Mouse (Mus musculus) 3T3-L1 (cell line): ENCODE results near the gene Rnf145.

ENCODE experiments used
- DNase-seq: peaks from one replicate; pipeline ENCODE4 v3.0.0-alpha.2; 2015; ENCODE audit warnings: low read depth, low spot score

Gene Rnf145

DNA sequence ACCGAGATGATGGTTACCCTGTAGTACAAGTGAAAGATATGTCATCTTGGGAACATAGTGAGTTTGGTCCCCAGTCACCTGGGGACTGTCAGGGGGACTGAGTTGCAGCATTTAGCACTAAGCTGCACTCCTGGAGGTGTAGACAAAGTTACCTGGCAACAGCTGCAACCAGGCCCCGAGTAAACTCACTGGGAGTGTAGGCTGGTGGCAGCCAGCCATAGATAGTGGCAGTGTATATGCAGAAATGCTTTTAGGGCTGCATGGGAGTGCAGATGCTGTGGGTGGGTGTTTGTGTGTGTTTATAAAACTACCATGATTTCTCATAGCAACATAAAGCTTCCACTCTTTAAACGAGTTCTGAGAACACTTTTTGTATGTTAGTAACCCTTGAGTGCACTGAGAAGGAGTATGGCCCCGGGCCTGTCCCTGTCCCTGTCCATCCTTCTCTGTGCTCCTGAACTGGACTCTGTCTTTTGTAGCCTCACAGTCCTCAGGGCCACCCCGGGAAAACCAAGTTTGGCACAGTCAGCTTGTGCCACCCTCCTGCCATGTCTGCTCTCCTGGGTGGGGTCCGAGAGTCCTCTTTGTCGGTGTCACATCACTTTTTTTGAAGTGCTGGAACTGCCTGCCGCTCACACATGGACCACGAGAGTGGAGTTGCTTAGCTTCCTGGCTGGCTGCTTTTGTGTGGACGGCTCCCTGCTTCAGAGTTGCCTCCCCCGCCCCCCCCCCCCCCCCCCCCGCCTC lies 43.8 kb downstream of the Rnf145 start:
- DNase-seq = no peak

DNA sequence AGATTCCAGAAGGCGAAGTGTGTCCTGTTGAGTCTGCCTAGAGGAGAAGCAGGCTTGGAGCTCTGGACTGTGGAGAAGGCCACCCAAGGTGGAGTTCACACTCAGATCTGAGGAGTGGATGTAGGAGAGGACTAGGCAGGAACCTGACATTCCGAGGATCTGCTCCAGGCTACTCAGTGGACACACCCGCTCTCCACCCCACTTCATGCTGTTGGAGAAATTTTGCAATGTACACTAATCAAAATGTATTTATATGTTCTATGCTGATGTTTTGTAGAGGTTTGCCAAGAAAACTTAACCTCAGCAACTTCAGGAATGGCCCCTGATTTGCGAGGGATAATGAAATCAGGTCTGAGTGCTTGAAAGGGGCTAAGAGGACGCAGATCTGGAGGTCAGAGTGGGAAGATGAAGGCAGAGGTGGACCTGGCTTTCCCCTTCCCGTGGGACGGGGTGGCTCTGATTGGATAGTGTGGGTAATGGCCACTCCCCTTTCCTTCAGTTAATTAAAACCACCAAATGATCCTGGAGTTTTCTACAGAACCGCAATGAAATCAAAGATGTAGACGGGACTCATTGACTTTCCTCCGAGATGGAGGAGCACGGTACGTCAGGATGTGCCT lies 45.6 kb downstream of the Rnf145 start:
- DNase-seq = no peak

DNA sequence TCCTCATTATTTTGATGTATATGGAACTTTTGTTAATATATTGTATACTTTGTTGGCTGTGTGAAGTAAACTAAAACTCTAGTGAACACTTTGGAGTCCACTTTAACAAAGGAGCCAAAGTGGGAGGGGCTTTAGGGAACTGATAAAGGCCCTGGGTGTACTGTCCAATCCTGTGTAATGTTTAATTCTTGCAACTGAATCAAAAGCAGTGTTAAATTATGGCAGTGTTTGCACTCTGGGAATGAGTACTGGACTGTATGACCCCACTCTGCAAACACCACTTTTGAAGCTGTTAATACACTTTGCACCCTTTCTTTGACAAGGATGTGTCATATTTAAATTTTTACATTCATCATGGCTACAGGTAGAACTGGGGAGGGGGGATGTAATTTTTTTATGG lies 46.2 kb downstream of the Rnf145 start:
- no peak for DNase-seq

DNA sequence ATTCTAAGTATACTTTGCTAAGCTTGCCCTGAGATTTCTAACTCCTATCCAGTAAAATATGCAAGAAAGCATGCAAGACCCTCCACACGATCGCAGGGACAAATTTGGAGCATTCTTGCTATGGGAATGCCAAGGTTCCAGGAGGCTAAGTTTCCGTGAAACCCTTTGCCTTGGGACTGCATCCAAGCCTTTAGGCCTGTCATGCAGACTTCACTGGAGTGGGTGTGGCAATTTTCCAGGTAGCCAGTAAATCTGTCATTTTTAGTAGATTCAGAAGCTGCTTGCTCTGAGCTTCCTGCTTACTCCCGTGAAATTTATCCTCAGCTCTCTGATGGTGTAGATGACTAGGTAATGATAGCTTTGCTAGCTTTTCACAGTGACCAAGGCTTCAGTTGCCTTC lies 51.6 kb downstream of the Rnf145 start:
- DNase-seq = peak; percentile 14

DNA sequence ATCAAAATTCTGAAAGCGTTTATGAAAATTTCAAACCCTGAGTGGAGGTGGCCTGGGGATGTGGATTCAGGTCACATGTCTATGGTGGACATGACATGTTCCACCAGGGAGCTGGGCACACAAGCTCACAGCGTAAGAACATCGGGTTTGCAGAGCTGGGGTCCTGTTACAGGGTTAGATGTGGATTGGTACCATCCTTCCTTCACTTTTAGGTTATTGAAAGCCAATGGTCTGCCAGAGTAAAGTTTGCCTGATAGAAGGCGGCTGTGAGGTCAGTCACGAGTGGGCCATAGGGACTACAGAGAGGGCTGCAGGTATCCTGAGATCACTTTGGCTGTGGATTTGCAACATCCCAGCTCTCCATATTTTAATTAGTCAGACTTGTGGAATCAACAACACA lies 54.0 kb downstream of the Rnf145 start:
- DNase-seq = no peak

DNA sequence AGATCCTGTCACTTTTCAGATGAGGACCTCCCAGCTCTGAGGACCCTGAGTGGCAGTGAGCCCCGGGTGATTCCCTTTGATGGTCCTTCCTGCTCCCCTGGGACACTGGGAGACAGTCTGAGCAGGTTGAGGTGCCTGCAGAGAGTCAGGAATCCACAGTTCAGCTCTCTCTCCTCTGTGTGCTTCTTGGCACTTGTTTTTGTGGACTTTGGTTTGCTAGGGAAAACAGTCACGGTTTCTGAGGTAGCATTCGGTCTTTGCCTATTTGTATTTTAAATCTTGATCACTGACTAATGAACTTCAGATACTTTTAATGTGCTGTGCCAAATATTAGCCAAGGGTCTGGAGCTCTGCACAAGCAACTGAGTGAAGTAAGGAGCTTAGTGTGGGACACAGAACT lies 54.6 kb downstream of the Rnf145 start:
- DNase-seq = no peak

DNA sequence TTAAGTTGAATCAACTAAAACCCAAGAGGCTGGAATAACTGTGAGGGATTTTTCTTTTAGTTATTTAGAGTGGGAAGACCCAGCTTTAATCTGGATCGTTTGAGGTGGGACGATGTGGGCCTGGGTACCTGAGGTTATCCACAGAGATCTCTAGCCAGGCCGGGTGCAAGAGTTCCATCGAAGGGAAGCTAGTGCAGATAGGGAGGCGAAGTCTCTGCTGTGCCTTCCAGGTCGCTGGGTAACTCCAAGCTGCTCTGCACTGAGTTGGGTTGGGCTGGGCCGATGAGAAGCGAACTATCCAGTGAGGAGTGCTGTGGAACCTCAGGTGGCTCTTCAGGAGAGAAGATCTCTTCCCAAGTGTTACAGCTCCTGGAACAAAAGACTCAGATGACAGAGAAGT lies 55.6 kb downstream of the Rnf145 start:
- DNase-seq = no peak

DNA sequence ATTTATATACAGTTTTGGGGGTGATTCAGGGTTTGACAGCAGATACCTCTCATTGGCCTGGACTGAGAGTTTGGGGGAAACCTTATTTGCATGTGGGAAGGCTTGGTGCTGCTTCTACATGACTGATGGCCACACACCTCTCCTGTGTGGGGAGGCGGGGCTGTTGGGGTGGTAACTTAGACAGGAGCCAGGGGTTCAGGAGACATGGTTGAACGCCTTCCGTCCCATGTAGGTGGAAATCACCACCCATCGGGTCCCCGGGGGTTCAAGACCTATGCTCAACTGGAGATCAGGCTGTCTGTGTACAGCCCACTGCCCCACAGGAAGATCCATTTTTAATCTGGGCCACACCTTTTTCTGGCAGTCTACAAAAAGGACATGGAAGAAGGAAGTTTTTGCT lies 56.1 kb downstream of the Rnf145 start:
- DNase-seq = no peak

DNA sequence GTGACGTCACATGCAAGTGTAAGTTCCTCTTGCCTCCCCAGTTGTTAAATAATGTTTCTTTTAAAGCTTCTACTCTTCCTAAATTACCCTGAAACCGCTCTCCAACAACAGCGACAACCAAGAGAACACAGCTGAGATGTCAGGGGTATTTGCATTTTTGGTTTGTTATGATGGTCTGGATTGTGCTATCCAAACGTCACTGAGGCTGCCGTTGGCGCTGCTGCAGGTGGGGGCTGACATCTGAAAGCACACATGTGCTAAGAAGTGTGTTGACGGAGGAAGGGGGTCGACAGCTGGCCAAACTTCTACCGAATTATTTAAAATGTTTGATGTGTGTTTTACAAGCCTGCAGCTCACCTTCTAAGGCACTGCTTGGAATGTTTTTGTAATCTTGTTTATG lies 59.1 kb downstream of the Rnf145 start:
- DNase-seq = no peak

DNA sequence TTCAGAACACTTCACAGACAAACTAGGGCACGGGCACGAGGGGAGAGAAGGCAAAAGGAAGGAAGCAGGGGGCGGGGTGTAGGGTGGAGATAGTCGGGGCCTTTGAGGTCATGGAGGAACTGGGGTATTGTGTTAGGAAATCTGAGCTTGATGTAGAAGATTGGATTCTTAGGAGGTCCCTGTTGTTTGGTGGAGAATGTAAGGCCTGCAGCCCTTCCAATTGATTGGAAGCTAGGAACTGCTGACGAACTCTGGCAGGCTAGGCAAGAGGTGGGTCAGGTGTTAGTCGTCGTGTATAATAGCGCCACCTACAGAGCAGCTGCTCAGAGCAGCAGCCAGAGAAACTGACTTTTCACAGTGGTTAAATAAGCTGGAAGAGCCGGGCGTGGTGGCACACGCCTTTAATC lies 62.5 kb downstream of the Rnf145 start:
- peak; percentile 40 for DNase-seq

DNA sequence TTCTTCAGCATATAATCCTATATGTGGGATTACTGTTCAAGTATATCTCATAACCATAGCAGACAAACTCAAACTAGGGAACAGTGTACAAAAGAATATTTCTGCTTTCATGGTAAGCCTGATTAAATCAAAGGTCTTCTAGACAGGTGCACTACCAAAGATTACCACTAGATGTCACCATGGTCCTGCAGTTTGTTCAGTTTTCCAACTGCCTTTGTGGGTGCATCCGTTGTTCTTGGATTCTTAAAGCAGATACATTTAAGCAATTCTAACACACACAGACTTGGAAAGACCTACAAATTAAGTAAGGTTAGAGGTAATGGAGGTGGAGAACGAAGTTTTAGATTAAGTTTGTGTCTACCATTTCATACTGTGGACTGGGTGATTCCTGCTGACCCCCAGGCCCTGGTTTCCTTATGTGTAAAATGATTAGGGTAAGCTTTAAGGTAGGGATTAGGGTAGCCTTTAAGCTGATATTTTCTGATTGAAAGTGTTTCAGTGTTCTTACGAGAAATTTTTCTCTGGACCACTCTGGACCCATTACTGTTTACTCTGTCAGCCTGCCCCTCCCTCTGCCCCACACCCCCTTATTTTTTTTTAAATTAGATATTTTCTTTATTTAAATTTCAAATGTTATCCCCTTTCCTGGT lies 67.4 kb downstream of the Rnf145 start:
- peak; percentile 92 for DNase-seq

DNA sequence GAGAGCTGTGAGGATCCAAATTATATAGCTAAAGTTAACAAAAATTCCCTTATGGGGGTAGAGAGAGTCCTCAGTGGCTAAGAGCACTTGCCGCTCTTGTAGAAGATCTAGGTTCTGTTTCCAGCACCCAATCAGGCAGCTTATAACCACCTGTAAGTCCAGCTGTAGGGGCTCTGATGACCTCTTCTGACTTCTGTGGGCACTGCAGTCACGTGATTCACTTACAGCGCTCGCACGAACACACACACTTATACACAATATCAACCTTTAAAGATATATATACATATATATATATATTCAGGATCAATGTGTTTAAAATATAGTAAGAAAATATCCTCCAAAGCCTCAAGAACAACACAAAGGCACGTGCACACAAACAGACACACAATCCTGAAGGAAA lies 74.3 kb downstream of the Rnf145 start:
- DNase-seq = no peak

DNA sequence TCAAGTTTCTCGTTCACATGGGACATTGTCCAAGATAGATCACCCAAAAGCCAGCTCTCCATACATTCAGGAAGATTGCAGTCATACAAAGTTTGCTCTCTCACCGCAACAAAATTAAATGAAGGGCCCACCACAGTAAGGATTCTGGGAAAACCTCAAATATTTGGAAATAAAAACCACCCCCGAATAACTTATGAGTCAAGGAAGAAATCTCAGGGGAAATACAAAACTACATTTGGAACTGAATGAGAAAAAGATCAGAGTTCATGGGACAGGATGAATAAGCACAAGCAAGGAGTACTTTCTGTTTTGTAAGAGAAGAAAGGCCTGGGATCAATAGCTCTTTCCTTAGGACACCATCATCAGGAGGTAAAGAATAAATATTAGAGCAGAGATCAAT lies 76.0 kb downstream of the Rnf145 start:
- DNase-seq = peak; percentile 67

DNA sequence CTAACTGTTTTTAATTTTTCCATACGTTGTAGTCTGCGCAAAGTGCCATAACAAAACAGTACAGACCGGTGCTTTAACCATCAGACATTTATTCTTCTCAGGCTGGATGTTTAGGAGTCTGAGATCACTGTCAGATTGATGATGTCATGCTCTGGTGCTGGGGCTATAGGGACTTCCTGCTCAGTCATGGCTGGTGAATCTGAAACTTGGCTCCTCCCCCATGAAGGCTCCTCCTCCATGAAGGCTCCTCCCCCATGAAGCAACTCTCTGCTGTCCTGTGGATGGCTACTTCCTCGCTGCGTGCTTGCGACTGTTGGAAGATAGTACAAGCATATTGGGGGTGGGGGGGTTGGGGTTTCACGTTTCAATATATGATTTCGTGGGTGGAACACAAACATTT lies 88.1 kb downstream of the Rnf145 start:
- peak; percentile 46 for DNase-seq

DNA sequence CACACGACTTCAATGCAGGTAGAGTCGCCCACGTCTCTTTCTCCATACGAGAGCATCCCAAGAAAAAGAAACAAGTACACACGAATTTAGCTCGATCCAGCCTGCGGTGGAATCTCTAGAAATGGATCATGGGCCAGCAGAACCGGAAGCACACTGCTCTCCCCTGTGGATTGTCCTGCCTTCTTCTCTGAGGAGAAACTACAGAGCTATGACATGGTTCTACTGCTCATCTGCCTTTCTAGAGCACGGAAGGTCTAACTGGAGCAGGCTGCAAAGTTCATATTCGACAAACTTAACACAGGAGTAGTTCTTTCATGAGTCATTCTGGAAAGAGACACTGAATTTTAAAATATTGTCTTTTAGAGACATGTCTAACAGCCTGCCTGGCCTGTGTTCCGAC lies 89.9 kb downstream of the Rnf145 start:
- no peak for DNase-seq

DNA sequence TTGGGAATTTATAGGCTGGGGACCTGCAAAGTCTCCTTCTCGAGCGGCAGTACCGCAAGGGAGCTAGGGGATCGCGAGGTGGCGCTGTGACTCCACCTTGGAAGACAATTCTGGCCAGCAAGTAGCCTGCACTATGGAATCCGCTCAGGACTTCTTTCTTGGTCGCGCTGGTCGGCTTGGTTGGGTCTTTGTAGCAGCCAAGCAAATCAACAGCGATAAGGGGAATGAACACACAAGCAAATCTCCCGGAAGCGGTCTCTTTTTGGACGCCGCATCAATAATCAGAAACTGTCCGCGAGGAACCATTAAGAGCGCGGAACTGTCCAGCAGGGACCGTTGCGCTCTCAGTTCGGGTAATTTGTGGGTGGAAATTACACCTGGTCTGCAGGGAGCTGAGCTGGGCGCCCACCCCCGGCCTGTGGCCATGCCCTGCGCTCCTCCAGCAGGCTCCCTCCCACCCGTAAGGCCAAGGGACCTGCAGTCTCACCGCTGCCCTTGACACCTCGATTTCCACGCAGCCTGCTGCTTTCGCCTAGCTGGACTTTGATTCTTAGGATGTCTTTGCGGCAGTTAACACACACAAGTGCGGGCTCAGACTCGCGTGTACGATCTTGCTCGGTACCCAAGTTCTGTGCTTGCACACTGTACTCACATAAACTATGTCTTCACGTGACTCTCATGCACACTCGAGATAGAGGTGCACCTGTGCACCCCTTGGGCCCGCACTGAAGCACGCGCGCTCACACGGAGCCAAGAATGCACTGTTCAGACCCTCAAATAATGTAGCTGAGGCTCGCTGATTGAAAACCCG lies 92.4 kb downstream of the Rnf145 start:
- peak; percentile 81 for DNase-seq

DNA sequence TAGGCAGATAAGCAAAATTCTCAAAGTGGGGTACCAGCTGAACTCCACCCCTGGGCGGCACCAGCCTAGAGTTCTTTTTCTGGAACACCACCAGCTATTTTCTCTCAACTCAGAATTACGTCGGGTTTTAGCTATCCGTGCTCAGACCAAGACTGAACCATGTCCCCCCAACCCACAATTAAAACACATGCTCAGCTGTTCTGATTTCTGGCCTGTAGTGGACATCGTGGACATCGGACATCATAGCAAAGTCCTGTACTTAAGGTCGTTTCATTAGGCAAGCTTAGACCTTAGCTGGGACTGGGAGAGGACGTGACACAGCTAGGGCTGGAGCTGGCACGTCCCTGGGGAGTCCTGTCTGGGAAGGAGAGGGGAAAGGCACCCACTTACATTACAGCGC lies 93.4 kb downstream of the Rnf145 start:
- DNase-seq = no peak

DNA sequence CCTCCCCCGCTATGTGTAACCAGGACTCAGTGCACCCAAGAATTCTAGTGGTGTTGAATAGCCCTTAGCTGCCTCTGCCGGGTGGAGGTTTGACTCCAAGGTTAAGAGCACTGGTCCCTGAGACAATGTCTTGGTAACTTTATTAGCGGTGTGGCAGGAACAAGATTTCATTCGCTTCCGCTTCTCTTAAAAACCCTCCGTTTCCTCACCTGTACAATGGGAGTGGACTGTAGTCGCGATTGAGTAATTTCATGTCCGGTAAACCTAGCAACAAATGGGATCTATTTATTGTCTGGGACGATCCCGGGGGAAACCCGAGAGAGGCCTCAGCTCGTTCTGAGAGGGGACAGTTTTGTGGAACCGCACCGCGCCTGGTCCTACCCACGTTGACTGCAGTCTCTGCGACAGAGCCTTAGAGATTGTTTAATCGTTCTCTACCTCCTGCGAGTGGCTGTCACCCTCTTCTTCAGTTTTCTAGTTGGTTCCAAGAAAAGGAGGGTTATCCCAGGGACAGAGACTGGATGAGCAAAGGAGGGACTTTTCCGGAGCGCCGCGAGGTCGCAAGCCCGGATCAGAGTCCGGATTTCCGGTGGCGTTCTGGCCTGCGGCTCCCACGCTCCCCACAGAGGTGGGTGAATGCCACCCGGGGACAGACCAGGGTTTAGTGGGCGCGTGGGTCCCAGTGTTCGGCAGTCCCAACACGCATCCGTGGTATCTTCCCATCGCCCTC lies 94.1 kb downstream of the Rnf145 start:
- no peak for DNase-seq

DNA sequence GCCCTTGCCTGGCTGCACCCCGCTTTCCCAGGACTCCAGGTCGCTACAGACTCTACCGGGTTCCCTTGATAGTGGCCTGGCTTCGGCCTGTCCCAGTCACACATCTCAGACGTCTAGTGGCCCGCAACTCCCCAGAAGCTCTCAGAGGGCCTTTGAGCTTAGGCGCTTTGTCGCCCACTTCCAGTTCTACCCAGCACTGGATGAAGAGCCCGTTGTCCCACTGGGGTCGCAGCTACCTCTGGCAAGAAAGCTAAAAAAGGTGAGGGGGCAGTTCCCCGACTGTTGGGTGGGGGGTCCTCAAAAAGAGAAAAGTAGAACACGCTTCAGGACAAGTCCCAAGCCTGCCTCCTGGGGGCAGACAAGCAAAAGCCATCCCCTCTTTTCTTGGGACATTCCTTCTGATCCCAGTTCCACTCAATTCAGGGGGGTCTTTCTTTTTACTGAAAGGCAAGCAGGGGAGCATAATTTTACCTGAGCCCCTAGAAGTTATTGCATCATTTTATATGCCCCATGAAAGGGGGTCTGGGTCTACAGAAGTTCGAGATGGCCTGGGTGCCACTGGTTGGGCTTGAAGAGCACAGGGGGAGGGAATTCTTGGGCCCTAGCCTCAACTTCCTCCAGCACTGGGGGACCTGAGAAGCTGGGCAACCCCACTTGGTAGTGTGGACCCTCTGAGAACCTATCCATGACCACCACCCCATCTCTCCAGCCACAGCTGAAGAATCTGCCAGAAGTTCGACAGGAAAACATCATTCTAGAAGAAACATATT lies 94.8 kb downstream of the Rnf145 start:
- DNase-seq = no peak
